Mouse (Mus musculus): ENCODE measurements at regions not wholly inside any gene's neighbourhood (a gene's known extent, or its start where the extent isn't known, plus 50 kb on each side); places are given as distances from the start of the nearest gene placed in this dataset.

GRCm38 (mm10) chr7:124593462-124593861, 610.8 kb downstream of the Hs3st4 start:
- Histone ChIP-seq H3K9me3 (no peaks in the 10 kb centered on the region), H3K36me3 (no peaks in the 10 kb centered on the region), H3K9ac (no peak overlapping the region), H3K4me2 (replicated peaks) (no peak overlapping the region), H3K27me3 (replicated peaks) (no peaks in the 10 kb centered on the region), H3K27ac (no peak overlapping the region), H3K4me1 (no peaks in the 10 kb centered on the region), H3K4me3 (no peak overlapping the region)
- no peak for ATAC-seq (ENCODE audit: low FRiP score, low read depth)

GRCm38 (mm10) chr7:124600767-124601166, 618.1 kb downstream of the Hs3st4 start:
- 88% methylated on average over 6 of the region's 6 CpGs for WGBS
- H3K27me3 ChIP-seq (replicated peaks) = no peaks in the 10 kb centered on the region
- no peak for ATAC-seq (ENCODE audit: low FRiP score, low read depth)
- H3K27ac ChIP-seq = no peak overlapping the region
- H3K9me3 ChIP-seq = no peaks in the 10 kb centered on the region
- H3K4me1 ChIP-seq = no peaks in the 10 kb centered on the region
- no peaks in the 10 kb centered on the region for H3K36me3 ChIP-seq
- no peak overlapping the region for H3K4me3 ChIP-seq
- no peak overlapping the region for H3K4me2 ChIP-seq (replicated peaks)
- H3K9ac ChIP-seq = no peak overlapping the region

GRCm38 (mm10) chr7:124604581-124604980, 621.9 kb downstream of the Hs3st4 start:
- Histone ChIP-seq H3K9ac (no peak overlapping the region), H3K4me3 (no peak overlapping the region), H3K27me3 (replicated peaks) (no peaks in the 10 kb centered on the region), H3K4me1 (no peaks in the 10 kb centered on the region), H3K4me2 (replicated peaks) (no peak overlapping the region), H3K27ac (no peak overlapping the region), H3K36me3 (no peaks in the 10 kb centered on the region), H3K9me3 (no peaks in the 10 kb centered on the region)
- ATAC-seq (ENCODE audit: low FRiP score, low read depth) = no peak
- 88% methylated on average over 2 of the region's 2 CpGs for WGBS

- Histone ChIP-seq H3K4me3 (no peak overlapping the region), H3K9me3 (no peaks in the 10 kb centered on the region), H3K9ac (no peak overlapping the region), H3K36me3 (no peaks in the 10 kb centered on the region), H3K4me1 (no peaks in the 10 kb centered on the region), H3K27me3 (replicated peaks) (no peaks in the 10 kb centered on the region), H3K4me2 (replicated peaks) (no peak overlapping the region), H3K27ac (no peak overlapping the region)
- ATAC-seq (ENCODE audit: low FRiP score, low read depth) = no peak
- 79% methylated on average over 1 of the region's 1 CpGs for WGBS
Measured at GRCm38 (mm10) chr7:124605978-124606377, 623.3 kb downstream of the Hs3st4 start.

GRCm38 (mm10) chr7:124607061-124607460, 624.4 kb downstream of the Hs3st4 start:
- Histone ChIP-seq H3K4me2 (replicated peaks) (no peak overlapping the region), H3K36me3 (no peaks in the 10 kb centered on the region), H3K27ac (no peak overlapping the region), H3K4me3 (no peak overlapping the region), H3K27me3 (replicated peaks) (no peaks in the 10 kb centered on the region), H3K9me3 (no peaks in the 10 kb centered on the region), H3K9ac (no peak overlapping the region), H3K4me1 (no peaks in the 10 kb centered on the region)
- no peak for ATAC-seq (ENCODE audit: low FRiP score, low read depth)

GRCm38 (mm10) chr7:124610437-124610836, 627.8 kb downstream of the Hs3st4 start:
- WGBS = 84% methylated on average over 3 of the region's 3 CpGs
- Histone ChIP-seq H3K9me3 (no peaks in the 10 kb centered on the region), H3K27me3 (replicated peaks) (no peaks in the 10 kb centered on the region), H3K9ac (no peak overlapping the region), H3K4me2 (replicated peaks) (no peak overlapping the region), H3K27ac (no peak overlapping the region), H3K36me3 (no peaks in the 10 kb centered on the region), H3K4me3 (no peak overlapping the region), H3K4me1 (no peaks in the 10 kb centered on the region)
- ATAC-seq (ENCODE audit: low FRiP score, low read depth) = no peak

GRCm38 (mm10) chr7:124647131-124647530, 664.5 kb downstream of the Hs3st4 start:
- 0 out of 2 replicates have a peak, but pooled peaks cover 3% of the 10 kb centered on the region for H3K4me1 ChIP-seq
- no peaks in the 10 kb centered on the region for H3K36me3 ChIP-seq
- no peak overlapping the region for H3K4me3 ChIP-seq
- H3K27me3 ChIP-seq (replicated peaks) = no peaks in the 10 kb centered on the region
- no peak overlapping the region for H3K4me2 ChIP-seq (replicated peaks)
- 93% methylated on average over 6 of the region's 6 CpGs for WGBS
- H3K27ac ChIP-seq = no peak overlapping the region
- no peak for ATAC-seq (ENCODE audit: low FRiP score, low read depth)
- no peak overlapping the region for H3K9ac ChIP-seq
- no peaks in the 10 kb centered on the region for H3K9me3 ChIP-seq

GRCm38 (mm10) chr7:124667180-124667968, 684.7 kb downstream of the Hs3st4 start:
- 38% methylated on average over 12 of the region's 12 CpGs for WGBS

GRCm38 (mm10) chr7:124668058-124668457, 685.4 kb downstream of the Hs3st4 start:
- no peaks in the 10 kb centered on the region for H3K27me3 ChIP-seq (replicated peaks)
- 42% methylated on average over 4 of the region's 4 CpGs for WGBS
- H3K4me3 ChIP-seq = no peak overlapping the region
- ATAC-seq (ENCODE audit: low FRiP score, low read depth) = no peak
- H3K36me3 ChIP-seq = no peaks in the 10 kb centered on the region
- H3K4me2 ChIP-seq (replicated peaks) = no peak overlapping the region
- no peaks in the 10 kb centered on the region for H3K9me3 ChIP-seq
- no peak overlapping the region for H3K27ac ChIP-seq
- no peak overlapping the region for H3K9ac ChIP-seq
- H3K4me1 ChIP-seq = no peaks in the 10 kb centered on the region

More at GRCm38 (mm10) chr7:124667180-124667968, 684.7 kb downstream of the Hs3st4 start:
- no peaks in the 10 kb centered on the region for H3K9me3 ChIP-seq
- H3K4me1 ChIP-seq = no peaks in the 10 kb centered on the region
- ATAC-seq (ENCODE audit: low FRiP score, low read depth) = peak; percentile 53; the same call in 1 of the 2 replicates
- H3K27me3 ChIP-seq (replicated peaks) = no peaks in the 10 kb centered on the region
- H3K9ac ChIP-seq = no peak overlapping the region
- H3K4me2 ChIP-seq (replicated peaks) = no peak overlapping the region
- no peak overlapping the region for H3K27ac ChIP-seq
- H3K4me3 ChIP-seq = no peak overlapping the region
- H3K36me3 ChIP-seq = no peaks in the 10 kb centered on the region

GRCm38 (mm10) chr7:124670477-124670876, 687.8 kb downstream of the Hs3st4 start:
- H3K4me1 ChIP-seq = no peaks in the 10 kb centered on the region
- no peak overlapping the region for H3K4me3 ChIP-seq
- H3K27me3 ChIP-seq (replicated peaks) = no peaks in the 10 kb centered on the region
- H3K36me3 ChIP-seq = no peaks in the 10 kb centered on the region
- WGBS = 75% methylated on average over 4 of the region's 4 CpGs
- no peak overlapping the region for H3K4me2 ChIP-seq (replicated peaks)
- no peak overlapping the region for H3K27ac ChIP-seq
- H3K9ac ChIP-seq = no peak overlapping the region
- no peaks in the 10 kb centered on the region for H3K9me3 ChIP-seq
- no peak for ATAC-seq (ENCODE audit: low FRiP score, low read depth)

- ATAC-seq (ENCODE audit: low FRiP score, low read depth) = no peak
- H3K27me3 ChIP-seq (replicated peaks) = no peaks in the 10 kb centered on the region
- H3K36me3 ChIP-seq = no peaks in the 10 kb centered on the region
- H3K27ac ChIP-seq = no peak overlapping the region
- H3K9ac ChIP-seq = no peak overlapping the region
- H3K4me1 ChIP-seq = no peaks in the 10 kb centered on the region
- H3K4me3 ChIP-seq = no peak overlapping the region
- no peaks in the 10 kb centered on the region for H3K9me3 ChIP-seq
- no peak overlapping the region for H3K4me2 ChIP-seq (replicated peaks)
Measured at GRCm38 (mm10) chr7:124671117-124671516, 688.4 kb downstream of the Hs3st4 start.

- ATAC-seq (ENCODE audit: low FRiP score, low read depth) = no peak
- Histone ChIP-seq H3K4me1 (no peaks in the 10 kb centered on the region), H3K36me3 (no peaks in the 10 kb centered on the region), H3K9me3 (no peaks in the 10 kb centered on the region), H3K4me2 (replicated peaks) (no peak overlapping the region), H3K4me3 (no peak overlapping the region), H3K27me3 (replicated peaks) (no peaks in the 10 kb centered on the region), H3K9ac (no peak overlapping the region), H3K27ac (no peak overlapping the region)
- 60% methylated on average over 3 of the region's 3 CpGs for WGBS
Measured at GRCm38 (mm10) chr7:124676854-124677515, 694.3 kb downstream of the Hs3st4 start.

- no peaks in the 10 kb centered on the region for H3K9me3 ChIP-seq
- no peaks in the 10 kb centered on the region for H3K36me3 ChIP-seq
- no peak overlapping the region for H3K4me2 ChIP-seq (replicated peaks)
- no peaks in the 10 kb centered on the region for H3K4me1 ChIP-seq
- H3K27me3 ChIP-seq (replicated peaks) = no peaks in the 10 kb centered on the region
- H3K4me3 ChIP-seq = no peak overlapping the region
- ATAC-seq (ENCODE audit: low FRiP score, low read depth) = peak; percentile 63
- no peak overlapping the region for H3K9ac ChIP-seq
- no peak overlapping the region for H3K27ac ChIP-seq
Measured at GRCm38 (mm10) chr7:124680561-124680960, 697.9 kb downstream of the Hs3st4 start.
